Mouse (Mus musculus): ENCODE measurements at regions not wholly inside any gene's neighbourhood (a gene's known extent, or its start where the extent isn't known, plus 50 kb on each side); places are given as distances from the start of the nearest gene placed in this dataset.

GRCm38 (mm10) chr1:35752636-35753035, 315.6 kb upstream of the Hs6st1 start:
- TF ChIP-seq CTCF (IDR thresholded peaks at IDR 0.05; ENCODE audit: borderline replicate concordance, insufficient read depth, low read depth, low read length) = no peak
- no peak for TF ChIP-seq POLR2A (IDR thresholded peaks at IDR 0.05; ENCODE audit: borderline replicate concordance, insufficient read depth, low read length)
